Mouse (Mus musculus): ENCODE measurements around the gene Sema4g.
A peak's percentile ranks its signal among the peaks of the same experiment; 100 is the strongest.

- TF ChIP-seq CTCF (IDR thresholded peaks at IDR 0.05; ENCODE audit: borderline replicate concordance, insufficient read depth, low read length) (no peak), POLR2A (IDR thresholded peaks at IDR 0.05; ENCODE audit: low read depth, low read length) (peak; percentile 46; the same call in 1 of the 2 replicates)
These were observed 16.5 kb downstream of the Sema4g start, which contains the start of gene Twnk for GRCm38 (mm10) chr19:45005444-45005843.

All from embryonic fibroblast, embryonic 13.5 days (primary cell).